9 mouse cellular contexts compared by ENCODE assay signal in genomic region chr19:12433033-12433432, GRCm38 (mm10). TPM values are rescaled to one million over a fixed set of nuclear protein-coding genes. Genes with fewer than 3 reads are reported as not detected.
DNase-seq lines count a peak whose midpoint lies in the region; ATAC-seq and TF ChIP-seq lines count a peak whose summit lies in the region.
"Had no signal": no experiment of that assay in that cellular context is flagged by ENCODE, and none has a peak within 500 bp of the region (broad histone marks: within the 10 kb centered on the region; RNA-seq: fewer than 3 reads in every experiment).

No protein-coding gene starts in this region.

- 1% methylated on average over 2 of the region's 2 CpGs for WGBS in forebrain, embryonic 14.5 days
- WGBS in lung, embryonic 15.5 days: 7% methylated on average over 2 of the region's 2 CpGs

- TF ChIP-seq CTCF in bone marrow macrophage, adult 2 months (IDR thresholded peaks at IDR 0.05; ENCODE audit: low read depth, low read length): no peak

- no peak overlapping the region for H3K4me2 ChIP-seq in forebrain, embryonic 14.5 days (ENCODE audit: low read length)
- H3K4me2 ChIP-seq in lung, embryonic 15.5 days: no peak overlapping the region

- DNase-seq in CD4-positive, CD25-positive, alpha-beta regulatory T cell, adult 2 months (ENCODE audit: low read depth, low spot score): peak; percentile 60
- peak; percentile 33 for DNase-seq in 3134 (ENCODE audit: extremely low read depth, insufficient read length, low spot score)
- DNase-seq in forebrain, embryonic 14.5 days (ENCODE audit: low spot score): peak; percentile 68

- H3K9me3 ChIP-seq in forebrain, embryonic 14.5 days (replicated peaks; ENCODE audit: control insufficient read depth, low read length): no peaks in the 10 kb centered on the region
- H3K9me3 ChIP-seq in lung, embryonic 15.5 days: no peaks in the 10 kb centered on the region

- H3K27me3 ChIP-seq in forebrain, embryonic 14.5 days (replicated peaks; ENCODE audit: control insufficient read depth, insufficient read depth, low read length): no peaks in the 10 kb centered on the region
- no peaks in the 10 kb centered on the region for H3K27me3 ChIP-seq in lung, embryonic 15.5 days

- TF ChIP-seq POLR2A in bone marrow macrophage, adult 2 months (IDR thresholded peaks at IDR 0.05; ENCODE audit: borderline replicate concordance, low read depth, low read length): no peak

- H3K4me3 ChIP-seq in bone marrow macrophage, adult 2 months (ENCODE audit: insufficient read depth, low read length): no peak overlapping the region
- H3K4me3 ChIP-seq in forebrain, embryonic 14.5 days (ENCODE audit: low read depth, low read length): no peak overlapping the region
- H3K4me3 ChIP-seq in lung, embryonic 15.5 days: no peak overlapping the region

- H3K9ac ChIP-seq in forebrain, embryonic 14.5 days (ENCODE audit: low read length): no peak overlapping the region
- H3K9ac ChIP-seq in lung, embryonic 15.5 days: no peak overlapping the region

- no peaks in the 10 kb centered on the region for H3K36me3 ChIP-seq in forebrain, embryonic 14.5 days (ENCODE audit: control insufficient read depth, insufficient read depth, low read length)
- H3K36me3 ChIP-seq in lung, embryonic 15.5 days: no peaks in the 10 kb centered on the region

- peaks cover 41% of the 10 kb centered on the region for H3K4me1 ChIP-seq in bone marrow macrophage, adult 2 months (ENCODE audit: control insufficient read depth, insufficient read depth, low read length)
- H3K4me1 ChIP-seq in forebrain, embryonic 14.5 days (ENCODE audit: control insufficient read depth, insufficient read depth, low read length): no peaks in the 10 kb centered on the region
- H3K4me1 ChIP-seq in lung, embryonic 15.5 days: no peaks in the 10 kb centered on the region

- no peak for ATAC-seq in CD4-positive, CD25-positive, alpha-beta regulatory T cell, adult 4 months
- peak; percentile 60 for ATAC-seq in forebrain, embryonic 14.5 days
- ATAC-seq in inflammation-experienced regulatory T-cells, adult 6 months: peak; percentile 63
- ATAC-seq in lung, embryonic 15.5 days (ENCODE audit: borderline replicate concordance, extremely low read depth, low FRiP score, low TSS enrichment): peak; percentile 69
- peak; percentile 87 for ATAC-seq in neutrophil, adult 5-6 weeks (ENCODE audit: extremely low read depth, insufficient number of reproducible peaks, low FRiP score, poor library complexity, severe bottlenecking)

- peak overlapping the region; percentile 98 for H3K27ac ChIP-seq in bone marrow macrophage, adult 2 months (ENCODE audit: insufficient read depth, low read depth, low read length)
- H3K27ac ChIP-seq in forebrain, embryonic 14.5 days (ENCODE audit: low read depth, low read length): no peak overlapping the region
- no peak overlapping the region for H3K27ac ChIP-seq in lung, embryonic 15.5 days

RNA-seq across cellular contexts. Expression of gene Pfpl, which starts 5.3 kb away (rescaled TPM):
- not detected for polyA plus RNA-seq in CD4-positive, CD25-positive, alpha-beta regulatory T cell, adult 4 months (2017; shearing (Covaris generic))
- not detected in 2 replicates for polyA plus RNA-seq in bone marrow macrophage, adult 2 months (2012; ENCODE audit: insufficient read depth, insufficient read length, missing spikeins)
- not detected in 2 replicates for polyA plus RNA-seq in forebrain, embryonic 14.5 days (2014; fragmentation: Nextera tagmentation; extraction: Ambion mirVana)
- polyA plus RNA-seq in inflammation-experienced regulatory T-cells, adult 6 months (2017; shearing (Covaris generic)): not detected
- not detected in 2 replicates for polyA plus RNA-seq in lung, embryonic 15.5 days (2015; fragmentation: Nextera tagmentation; extraction: Ambion mirVana)
- total RNA-seq in neutrophil, adult 5-6 weeks (2017): not detected in 2 replicates
- polyA plus RNA-seq: heart, embryonic 14.5 days had no signal

RNA-seq across cellular contexts. Expression of gene Olfr1441, which starts 15.8 kb away (rescaled TPM):
- polyA plus RNA-seq in CD4-positive, CD25-positive, alpha-beta regulatory T cell, adult 4 months (2017; shearing (Covaris generic)): not detected
- polyA plus RNA-seq in bone marrow macrophage, adult 2 months (2012; ENCODE audit: insufficient read depth, insufficient read length, missing spikeins): not detected in 2 replicates
- polyA plus RNA-seq in forebrain, embryonic 14.5 days (2014; fragmentation: Nextera tagmentation; extraction: Ambion mirVana): not detected in 2 replicates
- not detected for polyA plus RNA-seq in inflammation-experienced regulatory T-cells, adult 6 months (2017; shearing (Covaris generic))
- polyA plus RNA-seq in lung, embryonic 15.5 days (2015; fragmentation: Nextera tagmentation; extraction: Ambion mirVana): not detected in 2 replicates
- not detected in 2 replicates for total RNA-seq in neutrophil, adult 5-6 weeks (2017)
- polyA plus RNA-seq: heart, embryonic 14.5 days had no signal

RNA-seq across cellular contexts. Expression of gene Mpeg1, which starts 27.5 kb away (rescaled TPM):
- under 1 TPM; 0.15 to 0.44 TPM for polyA plus RNA-seq in CD4-positive, CD25-positive, alpha-beta regulatory T cell, adult 4 months (2017; shearing (Covaris generic))
- polyA plus RNA-seq in bone marrow macrophage, adult 2 months (2012; ENCODE audit: insufficient read depth, insufficient read length, missing spikeins): 2,155 and 2,361 TPM in 2 replicates
- 0.55 and 0.75 TPM in 2 replicates for polyA plus RNA-seq in forebrain, embryonic 14.5 days (2014; fragmentation: Nextera tagmentation; extraction: Ambion mirVana)
- under 1 TPM in 2 of 3 experiments, not detected in 1; 0.17 to 0.97 TPM for polyA plus RNA-seq in inflammation-experienced regulatory T-cells, adult 6 months (2017; shearing (Covaris generic))
- 0.67 and 1.0 TPM in 2 replicates for polyA plus RNA-seq in lung, embryonic 15.5 days (2015; fragmentation: Nextera tagmentation; extraction: Ambion mirVana)
- total RNA-seq in neutrophil, adult 5-6 weeks (2017): 276 and 282 TPM in 2 replicates

RNA-seq across cellular contexts. Expression of gene Olfr1440, which starts 46.0 kb away (rescaled TPM):
- polyA plus RNA-seq in CD4-positive, CD25-positive, alpha-beta regulatory T cell, adult 4 months (2017; shearing (Covaris generic)): under 1 TPM in 1 of 2 experiments, not detected in 1; 0.09 TPM
- polyA plus RNA-seq in bone marrow macrophage, adult 2 months (2012; ENCODE audit: insufficient read depth, insufficient read length, missing spikeins): not detected in 2 replicates
- polyA plus RNA-seq in forebrain, embryonic 14.5 days (2014; fragmentation: Nextera tagmentation; extraction: Ambion mirVana): not detected in 2 replicates
- polyA plus RNA-seq in inflammation-experienced regulatory T-cells, adult 6 months (2017; shearing (Covaris generic)): not detected
- polyA plus RNA-seq in lung, embryonic 15.5 days (2015; fragmentation: Nextera tagmentation; extraction: Ambion mirVana): not detected in 2 replicates
- not detected in 2 replicates for total RNA-seq in neutrophil, adult 5-6 weeks (2017)
- polyA plus RNA-seq: heart, embryonic 14.5 days had no signal

Comparison
In these comparisons a context has a peak if more than half of its experiments do, and no peak if none do; other contexts are left out.
1. RNA of gene Mpeg1, which starts 27.5 kb away (polyA plus RNA-seq): 2,155 to 2,361 TPM in bone marrow macrophage, adult 2 months; 0.67 to 1.0 TPM in lung, embryonic 15.5 days, 0.55 to 0.75 TPM in forebrain, embryonic 14.5 days, 0.15 to 0.44 TPM in CD4-positive, CD25-positive, alpha-beta regulatory T cell, adult 4 months and 0.17 to 0.97 TPM in inflammation-experienced regulatory T-cells, adult 6 months; every median in the first group is over 1,000 times any median in the second.
2. Peak in every context shown above with its lines, with median percentiles within 50 percentile points of each other: DNase-seq.